Mouse (Mus musculus) heart, embryonic 14.5 days (tissue): ENCODE results near the gene Tmem267. TPM values are rescaled to one million over a fixed set of nuclear protein-coding genes. Genes with fewer than 3 reads are reported as not detected.
"Not testable (repeated sequence)": the region's sequence is repeated elsewhere in the genome, so short reads cannot be mapped to it uniquely, and the experiment has no call there.

Experiments used
- ATAC-seq: fragments of 200-750 bp; cut with Nextera tagmentation; 2 replicates; pipeline ENCODE4 v1.8.0; 2017; ENCODE audit warnings: low read depth, moderate TSS enrichment; ENCODE audit not compliant: insufficient number of reproducible peaks, insufficient read depth, low FRiP score
- H3K27ac ChIP-seq, 2 experiments: fragments of 200-500 bp in 1 of 2; fragments of 300-500 bp in 1 of 2; sonication (generic) in 1 of 2; replicated peaks in 1 of 2; 2 replicates each; pipeline ENCODE4 v1.5.1; 2012 to 2014; ENCODE audit warnings: low read depth in 2 of 2, low read length in 2 of 2, control low read depth in 1 of 2, mild to moderate bottlenecking in 1 of 2, mixed read lengths in 1 of 2; ENCODE audit not compliant: control insufficient read depth in 1 of 2, insufficient read depth in 1 of 2
- H3K27me3 ChIP-seq: fragments of 300-500 bp; sonication (generic); 2 replicates; pipeline ENCODE4 v1.6.1; 2014; ENCODE audit warnings: mild to moderate bottlenecking, low read length, control low read depth; ENCODE audit not compliant: control insufficient read depth, insufficient read depth
- H3K36me3 ChIP-seq: fragments of 300-500 bp; sonication (generic); 2 replicates; pipeline ENCODE4 v1.6.1; 2014; ENCODE audit warnings: mild to moderate bottlenecking, control low read depth, low read length, mixed read lengths; ENCODE audit not compliant: control insufficient read depth, insufficient read depth
- H3K4me1 ChIP-seq, 2 experiments: fragments of 200-500 bp in 1 of 2; fragments of 300-500 bp in 1 of 2; sonication (generic) in 1 of 2; 2 replicates each; pipeline ENCODE4 v1.6.1; 2012 to 2014; ENCODE audit warnings: low read length in 2 of 2, control low read depth in 1 of 2, mixed read lengths in 1 of 2; ENCODE audit not compliant: control insufficient read depth in 2 of 2, insufficient read depth in 2 of 2
- H3K4me2 ChIP-seq: fragments of 300-500 bp; sonication (generic); 2 replicates; pipeline ENCODE4 v1.6.1; 2014; ENCODE audit warnings: mild to moderate bottlenecking, low read length
- H3K4me3 ChIP-seq, 2 experiments: fragments of 200-500 bp in 1 of 2; fragments of 300-500 bp in 1 of 2; sonication (generic) in 1 of 2; 2 replicates each; pipeline ENCODE4 v1.5.1; 2012 to 2014; ENCODE audit warnings: low read length in 2 of 2, mild to moderate bottlenecking in 2 of 2, control low read depth in 1 of 2, low read depth in 1 of 2, moderate library complexity in 1 of 2; ENCODE audit not compliant: control insufficient read depth in 1 of 2, insufficient read depth in 1 of 2
- H3K9ac ChIP-seq: fragments of 300-500 bp; sonication (generic); 2 replicates; pipeline ENCODE4 v1.6.1; 2014; ENCODE audit warnings: mild to moderate bottlenecking, low read length
- H3K9me3 ChIP-seq: fragments of 300-500 bp; sonication (generic); 2 replicates; pipeline ENCODE4 v1.6.1; 2016; ENCODE audit warnings: low read length, control low read depth; ENCODE audit not compliant: control insufficient read depth
- WGBS: fragments of 180-500 bp; shearing (Covaris S2); extraction: QIAGEN DNeasy Blood & Tissue Kit; methylation state at CpG from one replicate; pipeline ENCODE4 v1.1.7; 2014; 5-methylcytosine and 5-hydroxymethylcytosine counted together
- polyA plus RNA-seq: library from polyadenylated mRNA; unstranded; fragments of >200 nt; fragmentation: Nextera tagmentation; extraction: Ambion mirVana; gene quantifications from 2 replicates; pipeline ENCODE4 v1.2.1, GENCODE M21; 2014

Gene Tmem267
- polyA plus RNA-seq, 1 experiment from 2014 or later = 1.7 TPM

- not testable (repeated sequence) for H3K27me3 ChIP-seq, H3K4me2 ChIP-seq, H3K4me1 ChIP-seq, H3K27ac ChIP-seq, ATAC-seq, H3K36me3 ChIP-seq, H3K9me3 ChIP-seq, H3K9ac ChIP-seq, H3K4me3 ChIP-seq
- 70% methylated on average over 5 of the region's 5 CpGs for WGBS
These were observed 138.1 kb downstream of the Tmem267 start for GRCm38 (mm10) chr13:119625952-119626351.

- Histone ChIP-seq H3K9me3 (no peaks in the 10 kb centered on the region), H3K27ac (no peak overlapping the region), H3K36me3 (no peaks in the 10 kb centered on the region), H3K4me1 (no peaks in the 10 kb centered on the region), H3K27me3 (no peaks in the 10 kb centered on the region), H3K4me3 (peak overlapping the region; percentile 52 to 54), H3K9ac (peak overlapping the region; percentile 62), H3K4me2 (peak overlapping the region; percentile 67)
- ATAC-seq = peak; percentile 79
- 2% methylated on average over 31 of the region's 33 CpGs for WGBS
These were observed 143.8 kb downstream of the Tmem267 start for GRCm38 (mm10) chr13:119631482-119632155.

- Histone ChIP-seq H3K4me3 (peak overlapping the region in 1 of 2 experiments; percentile 52; a peak in 3 of 4 replicates), H3K27me3 (no peaks in the 10 kb centered on the region), H3K4me2 (peak overlapping the region; percentile 67), H3K9me3 (no peaks in the 10 kb centered on the region), H3K4me1 (no peaks in the 10 kb centered on the region), H3K9ac (peak overlapping the region; percentile 62; the same call in 1 of the 2 replicates), H3K27ac (no peak overlapping the region), H3K36me3 (no peaks in the 10 kb centered on the region)
- WGBS = 84% methylated on average over 4 of the region's 4 CpGs
- ATAC-seq = no peak
These were observed 144.3 kb downstream of the Tmem267 start for GRCm38 (mm10) chr13:119632156-119632548.

- WGBS = 38% methylated on average over 2 of the region's 2 CpGs
- H3K27me3 ChIP-seq = no peaks in the 10 kb centered on the region
- H3K4me3 ChIP-seq = no peak overlapping the region
- ATAC-seq = no peak
- H3K36me3 ChIP-seq = no peaks in the 10 kb centered on the region
- no peaks in the 10 kb centered on the region for H3K4me1 ChIP-seq
- no peak overlapping the region for H3K9ac ChIP-seq
- H3K9me3 ChIP-seq = no peaks in the 10 kb centered on the region
- no peak overlapping the region for H3K4me2 ChIP-seq
- no peak overlapping the region for H3K27ac ChIP-seq
These were observed 147.7 kb downstream of the Tmem267 start for GRCm38 (mm10) chr13:119635496-119635895.

GRCm38 (mm10) chr13:119637837-119638236 is 150.0 kb downstream of the Tmem267 start:
- Histone ChIP-seq H3K9me3 (no peaks in the 10 kb centered on the region), H3K4me1 (no peaks in the 10 kb centered on the region), H3K27me3 (no peaks in the 10 kb centered on the region), H3K27ac (no peak overlapping the region), H3K4me2 (no peak overlapping the region), H3K9ac (no peak overlapping the region), H3K36me3 (no peaks in the 10 kb centered on the region), H3K4me3 (no peak overlapping the region)
- WGBS = 68% methylated on average over 4 of the region's 4 CpGs
- ATAC-seq = no peak

GRCm38 (mm10) chr13:119638449-119638848 is 150.6 kb downstream of the Tmem267 start:
- no peak for ATAC-seq
- Histone ChIP-seq H3K9ac (no peak overlapping the region), H3K4me2 (no peak overlapping the region), H3K9me3 (no peaks in the 10 kb centered on the region), H3K27me3 (no peaks in the 10 kb centered on the region), H3K4me1 (no peaks in the 10 kb centered on the region), H3K27ac (no peak overlapping the region), H3K4me3 (no peak overlapping the region), H3K36me3 (no peaks in the 10 kb centered on the region)
- 77% methylated on average over 5 of the region's 5 CpGs for WGBS

- Histone ChIP-seq H3K4me3 (no peak overlapping the region), H3K4me1 (no peaks in the 10 kb centered on the region), H3K9ac (no peak overlapping the region), H3K4me2 (no peak overlapping the region), H3K9me3 (no peaks in the 10 kb centered on the region), H3K27ac (no peak overlapping the region), H3K27me3 (no peaks in the 10 kb centered on the region), H3K36me3 (no peaks in the 10 kb centered on the region)
- WGBS = 76% methylated on average over 5 of the region's 5 CpGs
- no peak for ATAC-seq
These were observed 151.5 kb downstream of the Tmem267 start for GRCm38 (mm10) chr13:119639302-119639701.

GRCm38 (mm10) chr13:119640504-119640903 is 152.7 kb downstream of the Tmem267 start:
- Histone ChIP-seq H3K4me3 (no peak overlapping the region), H3K4me1 (no peaks in the 10 kb centered on the region), H3K4me2 (no peak overlapping the region), H3K27ac (no peak overlapping the region), H3K27me3 (no peaks in the 10 kb centered on the region), H3K9ac (no peak overlapping the region), H3K9me3 (no peaks in the 10 kb centered on the region), H3K36me3 (no peaks in the 10 kb centered on the region)
- ATAC-seq = no peak
- 35% methylated on average over 4 of the region's 4 CpGs for WGBS
